Mouse (Mus musculus): ENCODE measurements around the gene Heatr6.

Gene Heatr6

DNA sequence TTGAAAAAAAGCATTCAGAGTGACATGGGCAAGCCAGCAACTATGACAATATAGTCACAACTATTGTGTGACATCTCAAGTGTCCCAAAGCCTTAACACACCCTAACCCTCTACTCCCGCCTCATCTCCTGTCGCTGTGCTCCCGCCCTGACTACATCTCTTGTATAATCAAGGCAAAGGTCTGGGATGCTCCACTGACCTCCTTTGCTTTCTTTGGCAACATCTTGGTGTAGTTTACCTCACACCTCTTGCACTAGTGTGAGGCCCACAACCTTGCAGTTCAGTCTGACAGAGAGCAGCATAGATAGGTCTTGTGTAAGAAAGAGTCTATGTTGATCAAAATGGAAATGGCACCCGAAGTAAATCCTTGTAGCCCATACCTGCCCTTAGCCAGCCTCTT lies 49.1 kb downstream of the Heatr6 start:
- no peak for DNase-seq

DNA sequence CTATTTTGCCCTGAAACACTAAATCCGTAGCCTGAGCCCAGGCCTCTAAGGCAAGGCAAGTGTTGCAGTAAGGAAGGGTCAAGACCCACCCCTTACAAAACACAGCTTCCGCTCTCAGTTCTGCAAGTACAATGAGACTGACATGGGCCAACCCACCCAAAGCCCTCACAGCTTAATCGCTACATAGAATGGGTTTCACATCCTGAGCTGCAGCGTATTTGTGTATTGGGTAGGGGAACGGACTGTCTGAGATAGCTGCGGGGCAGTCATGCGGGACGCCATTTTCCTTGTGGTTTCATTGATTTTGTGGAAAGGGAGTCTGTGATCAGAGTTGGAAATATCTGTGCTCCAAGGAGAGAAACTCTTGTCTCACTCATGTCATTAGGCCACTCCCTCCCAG lies 56.9 kb downstream of the Heatr6 start:
- DNase-seq = no peak

DNA sequence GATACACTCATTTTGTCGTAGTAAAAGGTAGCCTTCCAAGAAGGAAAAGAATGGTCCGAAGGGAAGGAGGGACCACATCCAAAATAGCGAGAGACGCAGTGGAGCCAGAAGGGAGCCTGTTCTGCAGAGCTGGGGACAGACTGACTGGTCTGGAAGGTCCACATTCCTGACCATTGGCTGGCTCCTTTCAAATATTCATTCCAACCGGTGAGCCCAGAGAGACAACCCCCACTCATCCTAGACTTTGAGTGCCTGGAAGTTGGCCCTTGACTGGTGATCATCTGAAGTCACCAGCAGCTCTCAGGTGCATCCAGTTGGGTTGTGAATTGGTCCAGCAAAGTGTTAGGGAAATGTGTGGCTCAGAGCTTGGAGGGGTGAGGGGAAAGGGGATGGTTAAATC lies 61.7 kb downstream of the Heatr6 start:
- no peak for DNase-seq

DNA sequence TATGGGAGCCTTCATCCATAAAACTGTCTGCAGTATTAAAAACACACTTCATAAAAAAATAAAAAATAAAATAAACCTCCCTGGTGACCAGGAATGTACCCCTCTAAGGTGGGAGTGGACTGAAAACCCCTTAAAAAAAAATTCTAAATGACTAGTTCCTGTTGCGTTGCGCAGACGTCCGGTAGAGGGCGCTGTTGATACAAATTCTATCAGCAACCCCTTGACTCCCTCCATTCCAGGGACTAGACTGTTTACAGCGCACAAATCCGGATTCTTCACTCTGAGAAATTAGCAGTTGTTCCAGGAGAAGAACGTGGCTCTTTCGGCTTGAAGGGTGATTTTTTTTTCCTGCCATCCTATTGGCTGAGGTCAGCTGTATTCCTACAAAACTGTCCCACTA lies 62.1 kb downstream of the Heatr6 start:
- DNase-seq = peak; percentile 74

DNA sequence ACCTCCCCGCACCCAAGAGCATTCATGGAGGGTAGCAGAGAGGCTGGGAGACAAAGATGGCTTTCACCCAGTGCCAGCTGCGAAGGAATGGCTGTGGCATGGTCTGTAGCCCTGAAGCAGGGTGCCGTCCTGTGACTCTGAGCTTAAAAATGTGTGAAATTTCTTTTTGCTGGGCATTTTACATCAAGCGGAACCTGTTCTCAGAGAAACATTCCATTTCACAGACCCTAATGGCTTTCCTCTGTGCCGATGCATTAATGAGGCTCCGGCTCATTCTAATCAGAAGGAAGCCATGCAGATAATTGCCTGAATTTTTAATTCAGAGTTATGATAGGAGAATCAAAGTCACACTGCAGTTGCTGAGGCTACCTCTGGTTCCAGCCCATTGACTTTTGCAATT lies 63.6 kb downstream of the Heatr6 start:
- no peak for DNase-seq

DNA sequence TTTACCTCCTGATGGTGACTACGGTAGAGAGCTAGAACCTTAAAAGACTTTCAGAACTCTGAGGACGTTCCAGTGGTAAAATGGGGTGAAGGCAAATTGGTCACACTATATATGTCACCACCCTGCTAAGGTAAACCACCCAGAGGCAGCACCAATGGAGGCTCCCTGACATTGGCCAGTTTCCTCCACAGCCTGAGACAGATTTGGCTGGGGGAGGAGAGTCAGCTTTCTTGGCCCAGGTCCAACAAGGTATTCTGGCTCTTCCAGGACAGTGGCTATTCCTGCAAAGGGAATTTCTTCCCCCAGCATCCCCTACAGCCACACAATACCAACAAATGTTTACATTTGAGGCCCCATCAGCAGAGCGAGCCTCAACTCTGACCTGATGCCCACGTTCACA lies 64.5 kb downstream of the Heatr6 start:
- DNase-seq = no peak

DNA sequence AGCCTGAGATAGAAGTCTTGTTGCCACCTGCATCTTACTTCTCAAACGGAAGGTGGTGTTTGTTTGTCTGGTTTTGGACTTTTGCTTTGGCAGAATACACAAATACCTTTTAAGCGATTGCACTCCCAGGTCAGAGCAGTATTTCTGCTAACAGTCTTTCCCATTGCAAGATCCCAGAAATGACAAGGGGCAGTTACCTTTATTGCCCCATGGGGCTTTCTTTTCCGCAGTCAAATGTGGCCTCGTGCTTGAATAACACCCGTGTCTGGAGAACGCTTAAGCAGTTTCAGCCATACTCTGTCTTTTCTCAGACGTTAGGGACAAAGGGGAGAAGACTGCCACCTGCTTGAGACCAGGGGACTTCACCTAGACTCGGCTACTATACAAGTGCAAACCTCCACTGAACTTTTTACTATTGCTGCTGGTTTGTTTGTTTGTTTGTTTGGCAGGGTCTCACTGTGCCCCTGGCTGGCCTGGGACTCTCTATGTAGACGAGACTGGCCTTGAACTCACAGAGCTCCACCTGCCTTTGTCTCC lies 65.2 kb downstream of the Heatr6 start:
- DNase-seq = no peak

DNA sequence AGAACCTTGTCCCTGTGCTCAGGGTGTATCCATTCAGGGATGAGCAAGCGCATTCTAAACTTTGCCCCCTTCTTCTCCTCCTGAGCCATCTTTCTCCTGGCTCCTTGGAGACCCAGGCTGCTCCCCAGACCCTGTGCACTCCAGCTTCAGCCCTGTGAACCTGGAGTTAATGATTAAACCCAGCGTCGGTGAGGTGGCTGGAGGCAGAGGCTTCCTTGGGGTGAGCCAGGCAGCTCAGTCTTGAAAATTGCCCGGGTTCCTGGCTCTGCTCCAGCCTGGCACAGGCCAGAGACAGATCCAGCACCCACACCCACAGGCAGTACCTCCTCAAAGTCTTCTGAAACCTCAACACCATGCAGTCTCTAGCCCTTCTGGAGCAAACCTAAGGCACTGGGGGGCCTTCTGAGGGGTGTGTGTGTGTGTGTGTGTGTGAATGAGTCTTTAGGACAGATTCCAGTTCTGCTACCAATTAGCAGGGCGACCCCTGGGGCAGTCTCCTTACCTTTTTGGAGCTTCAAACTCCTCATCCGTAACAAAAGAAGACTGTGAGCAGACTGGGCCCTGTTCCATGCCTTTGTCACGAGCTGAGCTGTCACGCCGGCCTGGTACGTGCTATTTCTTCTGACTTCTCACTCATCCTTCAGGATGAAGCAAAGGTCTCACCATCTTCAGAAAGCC lies 66.4 kb downstream of the Heatr6 start:
- no peak for DNase-seq

DNA sequence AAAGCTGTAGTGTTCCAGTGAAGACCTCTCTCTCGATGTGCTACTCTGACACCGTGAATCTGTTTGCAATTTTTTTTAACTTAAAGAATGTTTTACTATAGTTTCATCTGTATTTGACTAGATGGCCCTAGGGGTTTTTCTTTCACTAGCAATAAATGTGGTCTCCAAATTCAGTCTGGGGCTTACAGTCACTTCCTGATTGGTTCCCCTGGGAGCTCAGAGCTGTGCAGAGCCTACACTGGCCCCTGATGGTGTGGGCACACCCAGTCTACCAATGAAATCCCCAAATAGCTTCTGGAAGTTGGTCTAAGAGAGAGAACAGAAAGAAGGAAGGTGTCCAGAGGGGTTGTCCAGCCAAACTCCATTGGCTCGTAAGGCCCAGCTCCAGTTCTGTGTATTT lies 72.6 kb downstream of the Heatr6 start:
- DNase-seq = no peak

DNA sequence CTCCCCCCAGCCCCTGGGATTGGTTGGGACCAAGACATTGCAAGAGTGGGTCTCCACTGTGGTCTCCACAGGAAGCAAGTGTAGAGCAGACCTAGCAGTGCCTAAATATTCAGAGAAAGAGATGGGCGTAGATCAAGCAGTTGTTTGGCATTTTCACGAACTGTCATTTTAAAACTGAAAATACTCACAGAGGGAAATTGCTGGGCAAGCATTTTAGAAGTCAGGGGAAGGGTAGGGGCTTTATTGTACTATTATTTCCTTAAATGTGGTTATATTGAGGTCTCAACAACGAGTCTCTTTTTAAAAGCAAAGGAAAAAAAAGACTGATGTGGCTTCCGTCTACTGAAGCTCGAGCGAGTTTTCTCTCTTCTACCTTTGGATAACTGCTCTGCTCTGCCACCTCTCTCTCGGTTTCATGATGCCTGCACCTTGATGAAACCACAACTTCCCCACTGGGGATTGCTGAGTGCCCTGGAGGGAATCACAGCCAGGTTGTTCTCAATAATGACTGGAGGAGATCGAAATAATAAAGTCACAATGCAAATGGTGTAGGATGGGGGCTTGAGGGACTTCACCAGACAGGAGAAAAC lies 75.2 kb downstream of the Heatr6 start:
- peak; percentile 37 to 55 for DNase-seq

DNA sequence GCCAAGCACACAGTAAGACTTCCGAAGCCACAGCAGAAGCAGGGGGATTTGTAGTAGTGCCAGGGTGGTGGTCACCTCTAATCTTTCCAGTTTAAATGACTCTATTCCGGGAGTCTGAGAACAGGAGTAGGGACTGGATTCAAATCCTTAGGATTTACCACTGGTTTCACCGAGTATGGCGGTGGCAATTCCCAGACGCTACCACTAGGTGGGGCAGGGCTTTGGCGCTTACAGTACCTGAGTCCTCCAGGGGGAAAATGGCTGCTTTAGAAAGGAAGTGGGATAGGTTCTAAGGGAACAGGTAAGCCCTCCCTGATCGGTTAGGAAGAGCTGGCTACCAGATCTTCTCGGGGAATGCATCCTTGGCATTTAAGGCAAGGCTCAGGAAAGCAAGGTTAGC lies 78.9 kb downstream of the Heatr6 start:
- peak; percentile 60 to 65 for DNase-seq
